Mouse (Mus musculus) bone marrow, adult 2 months (tissue): Measurements from ENCODE around the gene Serpinb6b. TPM values are rescaled to one million over a fixed set of nuclear protein-coding genes. Genes with fewer than 3 reads are reported as not detected.
A peak's percentile ranks its signal among the peaks of the same experiment; 100 is the strongest.

ENCODE experiments used
- H3K27ac ChIP-seq: fragments of 200-500 bp; 2 replicates; pipeline ENCODE4 v1.5.1; 2012; ENCODE audit warnings: low read depth, mild to moderate bottlenecking, control low read depth, inconsistent platforms, low read length; ENCODE audit not compliant: control insufficient read depth, poor library complexity, insufficient read depth
- H3K4me1 ChIP-seq: fragments of 200-500 bp; 2 replicates; pipeline ENCODE4 v1.6.1; 2011; ENCODE audit warnings: low read length; ENCODE audit not compliant: control insufficient read depth, insufficient read depth
- H3K4me3 ChIP-seq: fragments of 200-500 bp; replicated peaks from 2 replicates; pipeline ENCODE3; 2011; ENCODE audit warnings: mild to moderate bottlenecking, low read depth, low read length, control low read depth; ENCODE audit not compliant: control insufficient read depth
- CTCF ChIP-seq: fragments of 200-500 bp; IDR thresholded peaks from 2 replicates; pipeline ENCODE4 v1.5.1; 2011; ENCODE audit warnings: low read length, control low read depth; ENCODE audit not compliant: control insufficient read depth, insufficient read depth
- POLR2A ChIP-seq: fragments of 200-500 bp; IDR thresholded peaks from 2 replicates; pipeline ENCODE4 v1.6.1; 2011; ENCODE audit warnings: low read depth, mild to moderate bottlenecking, control low read depth, low read length, borderline replicate concordance; ENCODE audit not compliant: control insufficient read depth
- WGBS: fragments of 180-500 bp; shearing (Covaris S2); methylation state at CpG from one replicate; pipeline ENCODE4 v1.1.7; 2018; 5-methylcytosine and 5-hydroxymethylcytosine counted together
- polyA plus RNA-seq: library from polyadenylated mRNA; stranded (reverse); fragments of >200 nt; gene quantifications from 2 replicates; pipeline ENCODE4 v1.2.4, GENCODE M21; 2011; ENCODE audit warnings: low replicate concordance; ENCODE audit not compliant: missing spikeins, insufficient read depth, insufficient read length

Serpinb6b gene
- polyA plus RNA-seq, 1 experiment: 6.2 TPM

DNA sequence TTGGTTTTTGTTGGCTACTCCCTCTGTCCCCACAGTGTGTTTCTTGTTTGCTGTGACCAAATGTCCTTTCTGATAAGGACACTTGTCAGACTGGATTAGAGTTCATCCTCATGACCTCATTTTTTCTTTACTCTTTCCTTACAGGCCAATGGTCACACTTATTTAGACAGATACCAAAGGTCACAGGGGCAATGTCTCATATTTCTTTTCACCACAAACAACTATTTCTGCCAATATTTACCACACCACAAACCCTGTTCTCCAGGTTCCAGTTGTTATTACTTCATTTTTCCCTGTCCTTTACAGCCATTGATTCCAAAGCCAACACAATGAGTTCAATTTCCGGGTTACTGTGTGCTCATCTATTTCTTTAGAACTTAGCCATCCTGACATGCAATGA lies 4.6 kb downstream of the Serpinb6b start:
- no peak overlapping the region; the same call in 1 of the 2 replicates for H3K27ac ChIP-seq
- TF ChIP-seq POLR2A (no peak), CTCF (no peak)
- H3K4me1 ChIP-seq: peaks cover 3% of the 10 kb centered on the region; the same call in 1 of the 2 replicates
- no peak overlapping the region for H3K4me3 ChIP-seq
- WGBS: 85% methylated on average over 1 of the region's 1 CpGs

DNA sequence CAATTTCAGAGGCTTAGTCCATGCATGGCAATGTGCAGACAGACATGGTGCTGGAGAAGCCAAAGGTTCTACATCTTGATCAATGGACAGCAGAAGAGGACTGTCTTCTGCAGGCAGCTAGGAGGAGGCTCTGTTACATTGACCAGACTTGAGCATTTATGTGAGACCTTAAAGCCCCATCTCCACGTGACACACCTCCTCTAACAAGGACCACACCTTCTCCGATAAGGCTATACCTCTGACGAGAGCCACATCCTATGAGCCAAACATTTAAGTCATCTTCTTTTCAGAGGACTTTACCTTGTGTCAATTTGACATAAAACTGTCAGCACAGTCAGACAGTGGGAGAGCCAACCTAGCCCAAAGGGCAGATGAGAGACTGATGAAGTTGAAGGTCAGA lies 5.8 kb downstream of the Serpinb6b start:
- H3K4me1 ChIP-seq: peaks cover 2% of the 10 kb centered on the region; the same call in 1 of the 2 replicates
- TF ChIP-seq POLR2A (no peak), CTCF (no peak)
- no peak overlapping the region for H3K27ac ChIP-seq
- WGBS: 81% methylated on average over 3 of the region's 3 CpGs
- no peak overlapping the region for H3K4me3 ChIP-seq

GRCm38 (mm10) chr13:32974268-32974667 lies 9.3 kb downstream of the Serpinb6b start:
- H3K4me3 ChIP-seq: no peak overlapping the region
- no peak overlapping the region for H3K27ac ChIP-seq
- peaks cover 2% of the 10 kb centered on the region; the same call in 1 of the 2 replicates for H3K4me1 ChIP-seq
- TF ChIP-seq CTCF (no peak), POLR2A (no peak)
- whole genome bisulfite sequencing: 94% methylated on average over 2 of the region's 2 CpGs

DNA sequence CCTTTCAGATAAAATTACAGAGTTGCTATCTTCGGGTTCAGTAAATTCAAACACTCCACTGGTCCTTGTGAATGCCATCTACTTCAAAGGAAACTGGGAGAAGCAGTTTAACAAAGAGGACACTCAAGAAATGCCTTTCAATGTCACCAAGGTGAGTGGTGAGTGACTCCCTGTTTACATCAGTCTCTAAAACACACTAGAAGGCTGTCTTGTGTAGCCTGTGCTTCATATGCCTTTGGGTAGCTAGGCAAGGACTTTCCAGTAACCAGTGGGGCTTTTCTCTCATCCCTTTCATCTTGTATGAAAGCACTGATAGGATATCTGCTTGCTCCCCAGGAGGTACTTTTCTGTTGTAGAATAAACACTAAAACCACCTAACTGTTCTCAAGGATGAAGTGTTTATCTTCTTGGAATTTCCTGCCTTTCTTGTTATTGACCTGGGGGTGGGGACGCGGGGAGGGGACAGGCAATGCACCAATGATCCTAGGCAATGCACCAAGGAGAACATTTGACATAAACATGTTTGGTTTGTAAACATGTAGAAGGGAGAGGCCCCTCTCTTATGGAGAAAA lies 10.0 kb downstream of the Serpinb6b start:
- no peak overlapping the region for H3K4me3 ChIP-seq
- no peak overlapping the region for H3K27ac ChIP-seq
- H3K4me1 ChIP-seq: peaks cover 2% of the 10 kb centered on the region; the same call in 1 of the 2 replicates

DNA sequence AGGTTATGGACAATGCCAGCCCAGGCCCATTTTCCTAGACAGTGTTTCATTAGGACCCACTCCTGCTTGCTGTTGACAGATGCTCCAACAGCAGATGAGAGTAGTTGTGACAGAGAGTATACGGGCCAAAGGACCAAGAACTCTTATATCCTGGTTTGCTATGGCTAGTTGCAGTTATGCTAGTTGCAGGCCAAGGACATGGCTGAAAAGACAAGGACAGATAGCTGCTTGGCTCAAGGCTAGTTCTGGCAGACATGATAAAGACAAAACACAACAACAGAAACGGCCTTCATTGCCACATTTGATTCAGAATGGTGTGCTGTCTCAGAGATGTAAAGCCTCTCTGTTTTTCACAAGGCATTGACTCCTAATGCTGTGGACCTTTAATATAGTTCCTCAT lies 10.7 kb downstream of the Serpinb6b start:
- TF ChIP-seq POLR2A (no peak), CTCF (no peak)
- Histone ChIP-seq H3K4me3 (no peak overlapping the region), H3K4me1 (peaks cover under 1% of the 10 kb centered on the region; the same call in 1 of the 2 replicates), H3K27ac (no peak overlapping the region)
- WGBS: 72% methylated on average over 2 of the region's 2 CpGs

More for the DNA sequence above, 10.0 kb downstream of the Serpinb6b start:
- TF ChIP-seq POLR2A (no peak), CTCF (no peak)
- 89% methylated on average over 3 of the region's 3 CpGs for WGBS

- TF ChIP-seq CTCF (no peak), POLR2A (no peak)
- Histone ChIP-seq H3K4me1 (no peaks in the 10 kb centered on the region), H3K27ac (no peak overlapping the region), H3K4me3 (no peak overlapping the region)
- 72% methylated on average over 4 of the region's 4 CpGs for WGBS
Measured at GRCm38 (mm10) chr13:32982556-32983042, 17.6 kb downstream of the Serpinb6b start.

GRCm38 (mm10) chr13:32986256-32986655 lies 21.2 kb downstream of the Serpinb6b start:
- H3K27ac ChIP-seq: no peak overlapping the region
- no peak for TF ChIP-seq CTCF
- TF ChIP-seq POLR2A: no peak
- H3K4me1 ChIP-seq: no peaks in the 10 kb centered on the region; the same call in 1 of the 2 replicates
- H3K4me3 ChIP-seq: no peak overlapping the region

DNA sequence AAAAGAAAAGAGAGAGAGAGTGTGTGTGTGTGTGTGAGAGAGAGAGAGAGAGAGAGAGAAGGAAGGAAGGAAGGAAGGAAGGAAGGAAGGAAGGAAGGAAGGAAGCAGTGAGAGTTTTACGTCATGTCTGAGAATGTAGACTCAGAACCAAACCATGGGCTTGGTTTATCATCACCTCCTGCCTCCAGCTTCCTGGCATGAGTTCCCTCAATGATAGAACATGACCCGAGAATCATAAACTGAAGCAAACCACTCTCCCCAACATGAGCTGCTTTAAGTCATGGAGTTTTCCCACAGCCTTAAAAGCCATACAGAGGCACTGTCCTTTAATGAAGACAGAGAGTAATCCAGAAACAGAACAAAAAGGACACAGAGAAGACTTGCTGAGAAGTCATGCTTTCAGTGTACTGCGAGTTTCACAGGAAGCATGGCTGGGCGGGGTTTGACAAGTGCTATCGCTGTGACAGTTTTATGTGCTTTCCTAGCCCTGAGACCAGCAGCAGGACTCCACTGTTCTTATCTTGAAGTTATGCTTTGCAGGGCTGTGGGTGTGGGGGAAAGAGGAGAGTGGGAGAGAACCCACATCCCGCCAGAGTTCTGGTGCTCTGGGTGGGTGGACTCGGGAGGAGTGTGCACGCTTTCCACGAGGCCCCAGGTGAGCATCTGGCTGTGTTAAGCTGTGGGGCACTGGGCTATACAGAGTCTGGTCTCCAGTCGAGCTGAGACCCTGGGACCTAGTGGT lies 28.3 kb downstream of the Serpinb6b start:
- peaks cover 1% of the 10 kb centered on the region; the same call in 1 of the 2 replicates for H3K4me1 ChIP-seq
- TF ChIP-seq POLR2A: no peak
- TF ChIP-seq CTCF: no peak
- 35% methylated on average over 10 of the region's 10 CpGs for WGBS
- H3K4me3 ChIP-seq: no peak overlapping the region
- peak overlapping the region; percentile 79 for H3K27ac ChIP-seq
